Mouse (Mus musculus): ENCODE measurements at regions not wholly inside any gene's neighbourhood (a gene's known extent, or its start where the extent isn't known, plus 50 kb on each side); places are given as distances from the start of the nearest gene placed in this dataset.
"Not testable (repeated sequence)": the region's sequence is repeated elsewhere in the genome, so short reads cannot be mapped to it uniquely, and the experiment has no call there.

DNA sequence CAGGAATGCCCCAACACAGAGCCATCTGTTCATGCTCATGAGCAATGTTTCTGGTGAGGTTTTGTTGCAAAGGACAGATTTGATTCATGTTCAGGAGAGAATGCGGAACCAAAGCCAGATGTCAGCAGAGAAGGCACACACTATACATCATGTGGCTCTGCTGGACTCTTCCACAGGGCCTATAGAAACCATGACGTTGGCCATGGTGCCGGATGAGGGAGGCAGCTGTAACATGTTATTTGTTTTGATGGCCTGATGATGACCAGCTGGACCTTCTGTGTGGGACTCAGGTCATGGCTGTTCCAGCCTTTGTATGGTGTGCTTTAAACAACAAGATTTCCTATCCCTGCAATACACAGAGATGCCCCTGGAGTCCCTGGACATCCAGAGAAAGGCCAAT is 105.5 kb upstream of the Tcerg1l start:
- peak; percentile 40 for DNase-seq (ENCODE audit: extremely low spot score, low spot score)

DNA sequence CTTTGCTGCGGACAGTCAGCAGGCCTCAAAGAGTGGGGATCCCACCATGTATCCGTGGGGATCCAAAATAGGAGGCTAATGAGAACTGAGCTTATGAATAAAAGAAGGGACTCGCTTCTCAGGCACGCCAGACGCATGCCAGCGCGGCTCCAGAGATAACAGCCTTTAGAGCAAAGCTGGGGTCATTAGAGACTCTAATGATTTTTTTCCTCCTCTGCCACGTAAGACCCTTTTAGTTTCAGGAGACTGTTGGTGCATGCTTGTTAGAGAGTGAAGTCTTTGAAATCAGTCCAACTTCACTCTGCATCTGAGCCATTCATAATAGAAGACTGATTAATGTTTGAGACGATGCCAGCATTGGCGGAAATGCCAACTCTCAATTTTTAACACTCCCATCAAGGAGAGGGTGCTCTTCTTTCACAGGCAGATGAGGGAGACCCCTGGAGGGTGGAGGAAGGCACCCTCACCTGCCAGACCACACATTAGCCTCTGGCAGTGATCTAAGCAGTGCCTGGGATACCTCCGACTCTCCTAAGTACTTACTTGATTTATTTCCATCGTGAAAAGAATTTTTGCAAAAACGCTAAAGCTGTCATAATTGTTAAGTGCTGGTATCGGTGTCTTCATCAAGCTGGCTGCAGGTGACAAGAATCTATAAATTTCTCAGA is 104.0 kb upstream of the Tcerg1l start:
- no peak for DNase-seq (ENCODE audit: extremely low spot score, low spot score)

DNA sequence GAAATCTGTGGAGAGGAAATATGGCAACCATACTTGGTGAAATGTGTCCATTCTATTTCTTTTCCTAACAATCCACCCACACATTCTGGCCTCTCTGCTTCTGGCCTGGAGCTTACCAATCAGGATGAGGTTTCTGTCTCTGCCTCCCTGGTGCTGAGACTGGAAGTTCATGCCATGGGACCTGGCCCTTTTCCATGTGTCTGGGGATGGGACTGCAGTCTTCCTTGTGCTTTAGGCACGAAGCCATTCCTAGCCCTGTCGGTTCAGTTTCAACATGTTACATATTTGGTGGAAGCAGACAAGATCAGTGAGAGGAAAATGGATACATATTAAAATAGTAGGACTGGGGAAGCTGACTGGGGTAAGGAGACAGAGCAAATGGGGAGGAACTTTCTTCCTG is 100.2 kb upstream of the Tcerg1l start:
- DNase-seq (ENCODE audit: extremely low spot score, low spot score) = no peak

DNA sequence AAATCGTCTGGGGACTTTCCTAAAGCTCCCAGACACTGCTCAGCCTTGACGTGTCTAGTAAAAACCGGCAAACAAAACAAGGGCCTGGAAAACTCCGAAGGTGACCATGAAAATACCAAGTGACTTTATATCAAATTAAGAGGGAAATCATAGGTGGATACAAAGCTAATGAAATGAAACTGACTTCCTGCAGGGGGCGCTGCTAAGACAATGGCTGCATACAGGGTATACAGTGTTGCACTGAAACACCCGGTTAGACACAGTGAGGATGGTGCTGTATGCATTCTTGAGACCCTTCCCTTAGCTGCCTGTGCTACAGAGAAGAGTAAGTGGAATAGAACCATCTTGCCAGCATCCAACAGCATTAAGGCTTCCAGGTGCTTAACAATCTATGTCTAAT is 99.7 kb upstream of the Tcerg1l start:
- DNase-seq (ENCODE audit: extremely low spot score, low spot score) = no peak

DNA sequence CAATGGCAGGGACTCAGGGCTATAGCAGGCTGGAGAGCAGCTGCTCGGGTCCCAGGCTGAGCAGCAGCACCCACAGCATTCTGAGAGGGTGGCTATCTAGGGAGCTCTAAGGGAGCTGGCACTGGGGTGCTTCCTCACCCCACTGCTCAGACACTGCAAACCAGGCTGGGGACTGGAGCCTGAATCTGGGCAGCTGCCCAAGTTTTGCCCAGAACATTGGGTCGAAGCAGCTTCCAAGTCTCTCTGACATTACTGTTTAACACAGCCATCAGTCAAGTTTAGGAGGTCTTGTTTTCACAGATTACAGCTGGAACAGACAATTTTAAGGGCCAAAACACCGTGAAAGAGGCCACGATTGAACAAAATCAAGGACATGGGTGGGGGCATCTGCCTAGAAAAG is 96.1 kb upstream of the Tcerg1l start:
- no peak for DNase-seq (ENCODE audit: extremely low spot score, low spot score)

DNA sequence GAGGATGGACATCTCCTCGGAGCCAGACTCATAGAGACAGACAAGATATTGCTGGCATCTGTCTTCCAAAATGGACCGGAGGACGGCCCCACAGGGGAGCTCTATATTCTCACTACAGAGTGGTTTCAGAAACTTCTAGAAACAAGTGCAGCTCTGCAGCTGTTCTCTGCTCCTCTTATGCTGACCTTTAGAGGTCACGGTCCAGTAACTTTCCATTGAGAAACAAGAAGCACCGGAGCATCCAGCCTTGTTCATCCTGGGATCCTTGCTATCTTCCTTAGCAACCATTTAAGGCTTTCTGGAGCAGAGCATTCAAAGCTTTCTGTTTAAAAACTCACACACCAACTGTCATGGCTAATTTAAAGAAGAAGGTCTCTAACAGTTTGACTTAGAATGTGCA is 94.7 kb upstream of the Tcerg1l start:
- DNase-seq (ENCODE audit: extremely low spot score, low spot score) = no peak

DNA sequence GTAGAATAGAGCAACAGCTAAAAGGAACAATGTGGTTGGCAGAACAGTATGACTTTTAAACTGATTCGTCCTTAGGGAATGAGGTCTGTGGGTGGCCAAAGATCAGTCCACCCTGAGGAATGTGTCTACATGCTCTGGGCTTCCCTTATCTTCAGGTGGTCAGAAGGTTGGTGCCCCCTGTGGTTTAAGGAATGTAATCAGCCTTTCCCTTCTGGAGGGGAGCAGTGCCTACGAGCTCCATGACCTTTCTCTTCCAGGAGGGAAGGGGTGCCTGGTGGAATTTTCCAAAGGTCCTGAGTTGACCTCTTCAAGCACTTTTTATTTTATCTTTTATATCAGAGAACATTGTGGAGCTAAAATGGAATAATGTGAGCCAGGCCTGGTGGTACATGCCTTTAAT is 91.9 kb upstream of the Tcerg1l start:
- DNase-seq (ENCODE audit: extremely low spot score, low spot score) = no peak

DNA sequence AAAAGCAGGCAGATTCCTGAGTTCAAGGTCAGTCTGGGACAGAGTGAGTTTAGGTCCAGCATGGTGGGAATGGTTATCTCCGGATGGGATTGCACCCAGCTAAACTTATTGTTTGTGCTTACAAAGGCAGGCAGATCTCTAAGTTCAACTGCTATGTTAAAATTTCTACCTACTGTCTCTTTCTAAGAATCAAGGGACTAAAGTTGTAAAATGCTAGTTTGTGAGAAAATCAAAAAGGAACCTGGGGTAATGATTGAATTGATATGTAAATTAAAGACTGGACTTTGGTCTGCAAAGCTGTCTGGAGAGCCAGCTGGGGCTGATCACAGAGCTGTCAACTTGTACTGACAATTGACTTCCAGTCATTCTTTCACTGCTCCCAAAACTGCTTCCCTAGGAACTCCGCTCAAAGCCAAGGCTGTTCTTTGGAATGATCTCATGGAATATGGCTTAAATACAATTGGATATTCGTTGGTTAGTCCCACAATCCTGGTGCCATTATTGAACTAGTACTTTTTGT is 90.7 kb upstream of the Tcerg1l start:
- DNase-seq (ENCODE audit: extremely low spot score, low spot score) = no peak

DNA sequence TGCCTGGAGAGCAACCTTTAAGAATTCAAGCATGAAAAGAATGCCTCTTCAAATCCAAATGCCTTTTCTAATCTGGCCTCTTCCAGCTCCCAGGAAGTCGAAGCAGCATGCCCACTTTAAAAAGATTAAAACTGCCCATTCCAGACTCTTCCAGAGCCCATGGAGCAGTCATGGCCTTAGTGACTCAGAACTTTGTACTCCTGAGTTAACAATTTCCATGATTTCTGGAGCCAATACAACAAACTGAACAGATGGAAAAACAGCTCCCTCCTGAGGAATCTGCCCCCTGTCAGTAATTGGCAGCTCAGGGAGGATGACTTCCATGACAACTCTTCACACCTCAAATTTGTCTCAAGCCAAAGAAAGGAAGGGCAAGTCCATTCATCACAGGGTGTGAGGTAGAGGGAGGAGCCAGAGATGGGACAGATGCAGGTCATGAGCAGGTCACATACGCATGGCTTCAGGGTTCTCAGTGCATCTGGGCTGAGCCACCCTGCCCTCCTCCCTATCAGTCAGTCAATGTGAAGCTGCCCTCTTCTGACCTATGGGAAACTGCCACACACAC is 75.4 kb upstream of the Tcerg1l start:
- no peak for DNase-seq (ENCODE audit: extremely low spot score, low spot score)

DNA sequence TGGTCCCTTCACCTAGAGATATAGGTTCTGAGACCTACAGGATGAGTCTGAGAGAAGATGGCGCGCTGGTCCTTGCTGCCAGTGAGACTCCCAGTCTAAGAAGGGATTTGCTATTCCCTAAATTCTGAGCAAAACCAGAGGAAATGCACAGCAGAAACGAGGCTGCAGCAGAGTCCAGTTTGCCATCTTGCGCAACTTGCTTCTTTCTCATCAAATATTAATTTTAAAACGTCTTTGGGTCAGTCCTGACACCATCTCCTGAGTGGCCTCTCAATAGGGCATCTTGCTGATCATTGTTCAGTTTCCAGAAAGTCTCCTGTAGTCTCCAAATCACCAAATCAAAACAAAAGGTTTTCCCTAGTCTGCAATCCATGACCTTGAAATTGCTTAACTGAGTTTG is 74.8 kb upstream of the Tcerg1l start:
- DNase-seq (ENCODE audit: extremely low spot score, low spot score) = no peak

DNA sequence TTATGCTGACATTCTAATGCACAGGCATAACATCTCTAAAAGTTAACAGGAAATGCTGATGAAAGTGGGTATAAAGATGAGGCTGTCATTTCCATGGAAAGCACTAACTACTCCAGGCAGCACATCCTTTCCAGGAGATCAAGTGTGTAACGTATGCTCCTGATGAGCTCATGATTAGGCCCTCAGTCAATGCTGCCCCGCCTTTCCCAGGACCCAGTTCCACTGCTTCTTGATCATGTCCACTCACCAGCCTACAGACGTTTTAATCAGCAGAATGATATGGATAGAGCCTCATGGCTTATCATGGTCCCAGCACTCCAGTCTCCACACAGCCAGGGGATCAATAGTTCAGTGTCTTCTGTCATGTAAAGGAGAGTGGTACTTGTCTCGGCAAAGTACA is 71.7 kb upstream of the Tcerg1l start:
- DNase-seq (ENCODE audit: extremely low spot score, low spot score) = no peak

DNA sequence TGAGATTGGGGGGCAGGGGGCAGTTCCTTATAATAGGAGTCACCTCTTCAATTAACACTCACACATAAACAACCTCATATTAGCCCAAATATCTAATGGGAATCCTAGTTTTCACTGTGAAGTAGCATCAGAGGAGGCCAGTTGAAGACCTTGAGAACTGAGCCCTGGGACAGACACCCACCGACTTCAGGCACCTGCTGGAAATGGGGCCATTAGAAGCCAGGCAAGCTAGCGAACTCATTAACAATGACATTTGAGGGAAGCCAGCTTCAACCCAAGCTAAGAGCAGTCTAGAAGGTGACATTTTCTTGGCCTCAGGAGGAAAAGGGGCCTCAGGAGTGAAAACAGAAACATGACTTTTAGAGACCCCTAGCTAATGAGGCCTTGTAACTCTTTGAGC is 70.9 kb upstream of the Tcerg1l start:
- no peak for DNase-seq (ENCODE audit: extremely low spot score, low spot score)

DNA sequence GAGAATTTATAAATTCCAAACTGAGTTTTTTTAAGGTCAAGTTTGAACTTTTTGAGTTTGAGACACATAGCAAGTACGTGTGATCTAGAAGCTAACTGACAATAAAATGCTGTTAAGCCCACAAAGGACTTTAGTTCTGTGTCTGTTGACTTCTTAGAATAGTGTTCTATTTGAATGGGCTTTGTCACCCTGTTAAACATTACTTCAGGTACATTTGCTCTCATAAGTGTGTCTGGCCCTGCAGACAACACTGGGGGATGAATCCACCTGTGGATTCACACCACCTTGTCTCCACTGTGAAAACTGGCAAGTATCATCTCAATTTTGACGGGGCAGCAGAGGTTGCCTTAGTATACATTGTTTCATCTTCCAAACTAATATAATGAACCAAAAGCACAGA is 70.5 kb upstream of the Tcerg1l start:
- no peak for DNase-seq (ENCODE audit: extremely low spot score, low spot score)

DNA sequence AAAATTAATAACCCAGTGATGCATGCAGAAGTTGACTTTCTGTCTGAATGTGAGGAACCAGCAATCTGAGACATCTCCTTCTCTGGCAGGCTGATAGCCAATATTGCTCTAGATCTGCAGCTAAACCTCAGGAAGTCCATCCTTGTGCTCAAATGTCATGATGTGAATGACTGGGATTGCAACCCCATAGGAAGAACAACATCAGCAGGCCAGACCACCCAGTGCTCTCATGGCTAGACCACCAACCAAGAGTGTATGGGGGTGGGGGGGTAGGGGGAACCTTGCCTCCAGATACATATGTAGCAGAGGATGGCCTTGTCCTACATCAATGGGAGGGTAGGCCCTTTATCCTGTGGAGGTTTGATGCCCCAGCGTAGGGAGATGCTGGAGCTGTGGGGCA is 69.9 kb upstream of the Tcerg1l start:
- no peak for DNase-seq (ENCODE audit: extremely low spot score, low spot score)

DNA sequence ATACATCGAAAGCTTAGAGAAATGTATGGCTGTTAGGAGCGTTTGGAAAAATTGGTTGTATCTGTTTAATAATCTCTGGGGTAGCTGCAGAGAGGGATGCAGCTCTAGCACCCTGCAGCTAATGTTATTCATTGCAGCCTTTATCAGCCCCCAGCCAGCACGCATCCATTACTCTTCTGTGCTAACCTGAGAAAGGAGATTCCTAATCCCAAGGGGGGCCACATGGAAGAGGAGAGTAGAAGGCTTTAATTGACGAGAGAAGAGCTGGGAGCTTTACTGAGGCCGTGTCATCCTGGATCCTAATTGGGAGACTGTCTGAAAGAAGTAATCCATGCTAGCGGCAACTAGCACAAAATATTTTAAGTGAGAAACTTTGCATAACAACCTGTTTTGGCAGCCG is 60.4 kb upstream of the Tcerg1l start:
- DNase-seq (ENCODE audit: extremely low spot score, low spot score) = no peak

DNA sequence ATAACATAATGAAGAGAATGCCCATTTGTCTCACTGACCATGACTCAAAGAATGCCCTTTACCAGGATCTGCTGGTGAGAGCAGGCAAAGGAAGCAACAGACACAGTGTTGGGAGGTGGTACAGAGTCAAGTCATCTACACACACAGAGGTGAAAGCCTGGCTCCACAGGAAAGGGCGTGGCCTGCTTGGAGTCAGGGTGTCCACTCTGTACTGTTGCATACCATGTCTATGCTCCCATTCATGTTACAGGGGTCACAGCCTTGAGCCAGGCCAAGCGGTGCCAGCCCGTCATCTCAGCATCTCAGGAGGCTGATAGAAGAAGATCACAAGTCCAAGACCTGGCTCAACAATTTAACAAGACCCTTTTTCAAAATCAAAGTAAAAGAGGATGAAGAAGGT is 57.8 kb upstream of the Tcerg1l start:
- no peak for DNase-seq (ENCODE audit: extremely low spot score, low spot score)

DNA sequence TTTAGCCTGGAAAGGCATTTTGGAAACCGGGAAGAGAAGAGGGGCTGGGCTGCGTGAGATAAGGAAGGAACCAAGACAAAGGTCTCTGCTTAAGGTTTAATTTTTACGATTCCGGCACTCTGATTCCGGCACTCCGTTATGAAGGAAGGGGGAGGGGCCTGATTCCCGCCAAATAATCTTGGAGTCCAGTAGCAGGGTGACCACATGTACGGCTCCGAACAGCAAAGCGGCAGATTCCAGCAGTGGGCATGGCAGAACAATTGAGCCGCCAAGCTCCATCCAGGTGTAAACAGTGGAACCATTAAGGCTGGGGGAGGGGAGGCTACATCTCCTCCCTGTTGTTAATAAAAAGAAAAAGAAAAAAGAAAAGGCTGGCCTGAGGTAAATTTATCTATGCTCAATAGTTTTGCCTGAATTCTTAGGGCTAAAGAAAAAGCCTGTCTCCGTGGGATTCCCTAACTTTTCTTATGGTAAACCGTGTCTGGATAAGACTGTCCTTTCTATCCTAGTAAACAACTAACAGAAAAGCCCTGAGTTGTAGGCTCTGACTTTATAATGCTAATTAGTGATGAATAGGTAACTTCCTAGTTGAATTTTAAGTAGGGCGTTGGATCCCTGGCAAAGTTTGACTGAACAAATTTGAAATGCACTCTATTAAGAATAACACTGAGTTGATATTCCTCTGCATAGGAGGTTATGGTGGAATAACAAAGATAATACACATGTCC is 57.1 kb upstream of the Tcerg1l start:
- DNase-seq (ENCODE audit: extremely low spot score, low spot score) = not testable (repeated sequence)

DNA sequence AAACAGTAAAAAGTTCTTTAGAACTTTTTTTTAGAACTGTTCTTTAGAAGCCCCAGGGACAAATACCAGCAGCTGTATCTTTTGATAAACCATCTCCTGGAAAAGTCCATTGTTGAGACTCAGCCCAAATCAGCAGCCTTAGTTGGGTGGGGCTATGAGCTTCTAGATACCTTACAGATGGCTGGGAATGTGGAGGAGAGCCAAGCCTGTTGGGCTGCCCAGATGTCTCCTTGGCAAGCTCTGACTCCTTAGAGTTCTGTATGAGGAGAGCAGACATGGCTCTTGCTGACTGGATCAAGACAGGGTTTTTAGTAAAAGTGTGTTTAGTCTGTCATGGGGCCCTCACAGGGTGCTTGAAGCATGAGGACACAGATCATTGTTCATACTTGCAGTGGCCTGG is 53.8 kb upstream of the Tcerg1l start:
- DNase-seq (ENCODE audit: extremely low spot score, low spot score) = no peak

DNA sequence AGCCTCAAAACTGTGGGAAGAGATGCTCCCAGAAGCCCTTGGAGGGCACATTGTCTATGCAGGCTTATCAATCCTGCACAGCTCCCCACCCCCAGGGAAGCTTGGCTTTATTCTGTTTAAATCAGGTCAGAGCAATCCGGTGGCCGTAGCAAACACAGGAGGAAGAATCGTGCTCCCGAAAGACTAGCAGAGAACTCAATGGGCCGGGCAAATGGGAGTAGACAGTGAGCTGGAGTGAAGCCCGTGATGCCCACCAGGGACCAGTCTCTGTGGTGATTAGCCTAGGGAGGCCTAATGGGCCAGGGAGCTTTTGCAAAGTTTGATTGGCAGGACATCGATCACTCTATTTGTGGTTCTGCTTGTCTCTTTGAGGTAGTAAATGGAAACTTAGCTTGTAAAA is 51.0 kb upstream of the Tcerg1l start:
- DNase-seq (ENCODE audit: extremely low spot score, low spot score) = no peak

Data from neural tube, embryonic 10.5 days (tissue).